Mouse (Mus musculus) ES-E14 (cell line): ENCODE results near the gene Npff. TPM values are rescaled to one million over a fixed set of nuclear protein-coding genes. Genes with fewer than 3 reads are reported as not detected.
A peak's percentile ranks its signal among the peaks of the same experiment; 100 is the strongest.

Experiments used
- DNase-seq: peaks from one replicate; pipeline ENCODE4 v3.0.0-alpha.2; 2013; ENCODE audit warnings: low read depth, low spot score
- H3K27ac ChIP-seq: 2 replicates; pipeline ENCODE4 v1.5.1; 2012; ENCODE audit warnings: low read depth, mild to moderate bottlenecking, low read length, moderate library complexity, mixed read lengths; ENCODE audit not compliant: poor library complexity, insufficient read depth, severe bottlenecking
- H3K36me3 ChIP-seq: 2 replicates; pipeline ENCODE4 v1.6.1; 2012; ENCODE audit warnings: mild to moderate bottlenecking, low read length, moderate library complexity, mixed read lengths; ENCODE audit not compliant: control insufficient read depth, poor library complexity, insufficient read depth, severe bottlenecking
- H3K4me1 ChIP-seq, 2 experiments: fragments of 150-350 bp in 1 of 2; sonication (generic) in 1 of 2; 2 replicates each; pipeline ENCODE4 v1.6.1; 2012; ENCODE audit warnings: low read length in 2 of 2, mild to moderate bottlenecking in 1 of 2, mixed read lengths in 1 of 2; ENCODE audit not compliant: control insufficient read depth in 2 of 2, insufficient read depth in 2 of 2, poor library complexity in 1 of 2
- H3K4me3 ChIP-seq, 2 experiments: fragments of 150-350 bp in 1 of 2; sonication (generic) in 1 of 2; 2 replicates each; pipeline ENCODE4 v1.5.1; 2012; ENCODE audit warnings: low read length in 2 of 2, low read depth in 1 of 2, mild to moderate bottlenecking in 1 of 2, mixed read lengths in 1 of 2; ENCODE audit not compliant: insufficient read depth in 1 of 2, poor library complexity in 1 of 2, severe bottlenecking in 1 of 2
- H3K9ac ChIP-seq: 2 replicates; pipeline ENCODE4 v1.6.1; 2012; ENCODE audit warnings: low read depth, mild to moderate bottlenecking, low read length, mixed read lengths; ENCODE audit not compliant: poor library complexity, insufficient read depth, severe bottlenecking
- H3K9me3 ChIP-seq: fragments of 150-350 bp; sonication (generic); 2 replicates; pipeline ENCODE4 v1.6.1; 2012; ENCODE audit warnings: low read depth, mild to moderate bottlenecking, low read length; ENCODE audit not compliant: control insufficient read depth, insufficient read depth
- CHD2 ChIP-seq: IDR thresholded peaks from 2 replicates; pipeline ENCODE4 v1.6.1; 2014; ENCODE audit warnings: mild to moderate bottlenecking, low read depth, low read length, inconsistent platforms
- HCFC1 ChIP-seq: IDR thresholded peaks from 2 replicates; pipeline ENCODE4 v1.6.1; 2012; ENCODE audit warnings: low read length, inconsistent platforms, borderline replicate concordance; ENCODE audit not compliant: insufficient read depth
- MAFK ChIP-seq: IDR thresholded peaks from 2 replicates; pipeline ENCODE4 v1.6.1; 2014; ENCODE audit warnings: mild to moderate bottlenecking, low read depth, low read length, inconsistent platforms; ENCODE audit not compliant: insufficient read depth
- ZC3H11A ChIP-seq: IDR thresholded peaks from 2 replicates; pipeline ENCODE4 v1.6.1; 2012; ENCODE audit warnings: low read depth, mild to moderate bottlenecking, inconsistent platforms, low read length, borderline replicate concordance
- ZNF384 ChIP-seq: IDR thresholded peaks from 2 replicates; pipeline ENCODE4 v1.6.1; 2012; ENCODE audit warnings: low read depth, low read length, inconsistent platforms
- in situ Hi-C, 2 experiments: fragments of 600-800 bp; cut with MboI; formaldehyde crosslinking; loops; one replicate each; pipeline ENCODE4 v1.15.1; 2025; ENCODE audit warnings: low sequenced_read_pairs in 2 of 2, inconsistent platforms in 1 of 2; ENCODE audit not compliant: unreplicated experiment in 2 of 2
- total RNA-seq: library from RNA; depleted of rRNA; stranded (reverse); fragments of 300-350 nt; gene quantifications from 2 replicates; pipeline ENCODE4 v1.2.3, GENCODE M21; 2012

The Npff gene
- total RNA-seq, 1 experiment: 2.6 TPM

DNA sequence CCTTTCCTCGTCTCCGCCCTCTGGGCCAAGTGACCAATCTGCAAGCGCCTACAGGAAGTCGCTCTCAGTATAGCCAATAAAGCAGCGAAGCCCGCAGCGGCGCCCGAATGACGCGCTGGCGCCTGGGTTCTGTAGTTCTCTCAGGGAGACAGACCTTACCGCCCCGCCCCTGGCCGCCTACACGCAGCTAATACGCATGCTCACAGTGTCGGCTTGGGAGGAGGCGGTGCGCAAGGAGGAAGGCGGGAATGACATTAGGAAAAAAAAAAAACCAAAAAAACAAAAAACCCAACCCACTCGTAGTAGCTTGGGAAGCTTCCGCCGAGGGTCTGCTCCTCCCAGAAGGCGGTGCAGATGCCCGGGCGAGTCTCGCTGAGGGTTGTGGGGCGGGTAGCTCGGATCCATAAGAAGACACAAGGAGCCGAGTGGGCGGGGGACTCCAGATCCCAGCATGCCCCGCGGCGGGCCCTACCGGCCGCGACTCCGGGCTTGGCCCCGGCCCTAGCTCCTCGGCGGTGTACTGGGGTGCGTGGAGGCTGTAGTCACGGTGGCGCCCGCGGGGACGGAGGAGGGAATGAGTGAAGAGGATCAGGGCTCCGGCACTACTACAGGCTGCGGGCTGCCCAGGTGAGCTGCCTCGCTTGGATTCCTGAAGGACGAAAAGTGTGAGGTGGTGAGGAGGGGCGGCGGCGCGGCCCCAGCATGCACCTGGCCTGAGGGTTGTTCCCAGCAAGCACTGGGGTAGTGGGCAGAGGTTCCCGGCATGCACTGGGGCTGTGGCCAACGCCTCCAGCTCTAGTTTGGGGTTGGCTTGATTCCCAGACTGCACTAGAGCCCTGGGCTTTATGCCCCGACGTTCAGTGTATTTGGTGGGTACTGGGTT, 6.5 kb downstream of the Npff start, which contains the start of gene Tarbp2:
Gene Tarbp2 (plus strand): TSS at position 217 of the 883 bp plus-strand sequence.
- peak; percentile 99 for DNase-seq
- Histone ChIP-seq H3K4me1 (peaks cover 0 to 9% of the 10 kb centered on the region in 2 experiments; a peak in 2 of 4 replicates), H3K4me3 (peak within 1 kb of the TSS; percentile 92 to 93), H3K36me3 (peaks cover 26% of the 10 kb centered on the region), H3K27ac (peak within 1 kb of the TSS; percentile 99), H3K9me3 (no peaks in the 10 kb centered on the region), H3K9ac (peak within 1 kb of the TSS; percentile 99)
- in situ Hi-C loops: no loop called here
- TF ChIP-seq HCFC1: peak; percentile 87
- no peak for TF ChIP-seq ZC3H11A
- TF ChIP-seq MAFK: no peak
- TF ChIP-seq ZNF384: peak; percentile 97
- TF ChIP-seq CHD2: 0 out of 2 replicates have a peak, but pooled peaks have one; percentile 31

- H3K9ac ChIP-seq: peak overlapping the region; percentile 63
- no peaks in the 10 kb centered on the region for H3K9me3 ChIP-seq
- no peak overlapping the region for H3K27ac ChIP-seq
- peaks cover 21% of the 10 kb centered on the region for H3K36me3 ChIP-seq
- H3K4me3 ChIP-seq: peak overlapping the region; percentile 80 to 84
- no peak for DNase-seq
- no peak for TF ChIP-seq ZC3H11A
- TF ChIP-seq CHD2: no peak
- no peak for TF ChIP-seq ZNF384
- TF ChIP-seq MAFK: no peak
- TF ChIP-seq HCFC1: no peak
- in situ Hi-C loops: no loop called here
- H3K4me1 ChIP-seq: peaks cover 0 to 9% of the 10 kb centered on the region in 2 experiments; a peak in 2 of 4 replicates
Measured at GRCm38 (mm10) chr15:102517631-102517975, 7.1 kb downstream of the Npff start.

DNA sequence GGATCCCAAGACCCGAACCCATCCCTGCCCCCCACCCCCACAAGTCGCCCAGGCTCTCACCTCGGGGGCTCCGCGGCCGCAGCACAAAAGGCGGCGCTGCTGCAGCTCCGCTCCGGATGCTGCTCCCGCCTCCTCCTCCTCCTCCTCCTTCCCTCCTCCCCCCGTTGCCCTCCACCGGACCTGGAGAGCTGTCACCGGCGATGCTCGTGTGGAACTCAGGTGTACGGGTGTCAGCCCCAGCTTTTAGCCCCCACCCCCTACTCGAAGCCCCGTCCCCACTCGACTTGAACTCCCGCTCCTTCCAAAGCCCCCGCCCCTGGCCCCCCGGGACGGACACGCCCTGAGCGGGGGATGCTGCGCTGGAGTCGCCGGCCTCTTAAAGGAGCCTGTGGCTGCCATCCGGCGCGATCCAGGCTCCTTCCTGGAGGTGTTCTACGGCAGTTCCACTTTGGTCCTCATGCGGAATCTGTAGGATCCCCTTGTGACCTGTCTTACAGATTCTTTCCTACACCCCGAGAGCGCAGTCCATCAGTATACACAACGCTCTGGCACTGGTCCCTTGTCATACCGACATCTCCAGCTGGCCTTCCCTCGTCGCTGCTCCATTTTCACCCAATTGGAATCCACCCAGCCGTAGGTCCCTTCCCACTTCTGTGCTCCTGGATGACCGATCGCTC, 7.9 kb downstream of the Npff start, which contains the start of gene Map3k12:
Gene Map3k12 (minus strand): TSS at position 337 of the 677 bp plus-strand sequence.
- Histone ChIP-seq H3K9me3 (no peaks in the 10 kb centered on the region), H3K4me3 (peak within 1 kb of the TSS; percentile 80 to 84), H3K9ac (peak within 1 kb of the TSS; percentile 81), H3K27ac (peak within 1 kb of the TSS; percentile 36; the same call in 1 of the 2 replicates), H3K36me3 (peaks cover 14% of the 10 kb centered on the region), H3K4me1 (peaks cover 0 to 9% of the 10 kb centered on the region in 2 experiments; a peak in 2 of 4 replicates)
- in situ Hi-C loops: no loop called here
- 0 out of 2 replicates have a peak, but pooled peaks have one; percentile 18 for TF ChIP-seq HCFC1
- no peak for TF ChIP-seq CHD2
- no peak for TF ChIP-seq ZNF384
- no peak for DNase-seq

- TF ChIP-seq MAFK: no peak
- no peak for TF ChIP-seq ZC3H11A
- TF ChIP-seq ZNF384: no peak
- no peak for TF ChIP-seq HCFC1
- no peak for TF ChIP-seq CHD2
- Histone ChIP-seq H3K4me3 (peak overlapping the region; percentile 80 to 84), H3K9ac (peak overlapping the region; percentile 81), H3K36me3 (peaks cover 10% of the 10 kb centered on the region), H3K27ac (peak overlapping the region; percentile 2; the same call in 1 of the 2 replicates), H3K4me1 (peaks cover 0 to 15% of the 10 kb centered on the region in 2 experiments; a peak in 2 of 4 replicates), H3K9me3 (no peaks in the 10 kb centered on the region)
- in situ Hi-C loops: no loop called here
- DNase-seq: no peak
Measured at GRCm38 (mm10) chr15:102516293-102516692, 8.4 kb downstream of the Npff start.
